Mouse (Mus musculus) thymus, postnatal 0 days (tissue): Measurements from ENCODE around the gene 4930435E12Rik. TPM values are rescaled to one million over a fixed set of nuclear protein-coding genes. Genes with fewer than 3 reads are reported as not detected.
A peak's percentile ranks its signal among the peaks of the same experiment; 100 is the strongest.
"Not testable (repeated sequence)": the region's sequence is repeated elsewhere in the genome, so short reads cannot be mapped to it uniquely, and the experiment has no call there.

Experiments
- DNase-seq: peaks from one replicate; pipeline ENCODE4 v3.0.0-alpha.2; 2015; ENCODE audit warnings: low spot score
- polyA plus RNA-seq: library from polyadenylated mRNA; unstranded; fragments of >200 nt; fragmentation: Nextera tagmentation; extraction: Ambion mirVana; gene quantifications from 2 replicates; pipeline ENCODE4 v1.2.1, GENCODE M21; 2015

Gene 4930435E12Rik
- polyA plus RNA-seq, result not detected in 2 replicates

- DNase-seq, result no peak
Observed at GRCm38 (mm10) chr16:38828649-38829048, at the start of gene 4930435E12Rik. Gene 4930435E12Rik (minus strand): TSS chr16:38828749.

GRCm38 (mm10) chr16:38874481-38874880 lies 45.9 kb upstream of the 4930435E12Rik start:
- DNase-seq, result no peak

- DNase-seq, result no peak
Observed at GRCm38 (mm10) chr16:38873231-38873630, 44.7 kb upstream of the 4930435E12Rik start.

- no peak for DNase-seq
Observed at GRCm38 (mm10) chr16:38864358-38864757, 35.8 kb upstream of the 4930435E12Rik start.

GRCm38 (mm10) chr16:38860548-38860947 lies 32.0 kb upstream of the 4930435E12Rik start:
- DNase-seq, result no peak

GRCm38 (mm10) chr16:38858120-38858749 lies 29.7 kb upstream of the 4930435E12Rik start:
- DNase-seq, result peak; percentile 46

- peak; percentile 67 for DNase-seq
Observed at GRCm38 (mm10) chr16:38812521-38812920, 16.0 kb downstream of the 4930435E12Rik start.

GRCm38 (mm10) chr16:38810196-38810595 lies 18.4 kb downstream of the 4930435E12Rik start:
- DNase-seq, result no peak

GRCm38 (mm10) chr16:38807796-38808195 lies 20.8 kb downstream of the 4930435E12Rik start:
- DNase-seq, result not testable (repeated sequence)

- peak; percentile 18 for DNase-seq
Observed at GRCm38 (mm10) chr16:38800091-38800490, 28.5 kb downstream of the 4930435E12Rik start, which contains the start of gene Upk1b. Gene Upk1b (minus strand): TSS chr16:38800328.

GRCm38 (mm10) chr16:38798957-38799450 lies 29.5 kb downstream of the 4930435E12Rik start:
- no peak for DNase-seq

GRCm38 (mm10) chr16:38793120-38793519 lies 35.4 kb downstream of the 4930435E12Rik start:
- no peak for DNase-seq

- DNase-seq, result no peak
Observed at GRCm38 (mm10) chr16:38789966-38790365, 38.6 kb downstream of the 4930435E12Rik start.

GRCm38 (mm10) chr16:38789016-38789415 lies 39.5 kb downstream of the 4930435E12Rik start:
- DNase-seq, result no peak

GRCm38 (mm10) chr16:38785301-38785700 lies 43.2 kb downstream of the 4930435E12Rik start:
- no peak for DNase-seq

GRCm38 (mm10) chr16:38782524-38783067 lies 46.0 kb downstream of the 4930435E12Rik start:
- no peak for DNase-seq

- DNase-seq, result no peak
Observed at GRCm38 (mm10) chr16:38781946-38782345, 46.6 kb downstream of the 4930435E12Rik start.

GRCm38 (mm10) chr16:38780960-38781572 lies 47.5 kb downstream of the 4930435E12Rik start:
- no peak for DNase-seq

GRCm38 (mm10) chr16:38776342-38776741 lies 52.2 kb downstream of the 4930435E12Rik start:
- no peak for DNase-seq

GRCm38 (mm10) chr16:38774964-38775746 lies 53.4 kb downstream of the 4930435E12Rik start:
- no peak for DNase-seq

- DNase-seq, result no peak
Observed at GRCm38 (mm10) chr16:38772906-38773496, 55.5 kb downstream of the 4930435E12Rik start.
